Comparison of ENCODE assay signal across 30 mouse cellular contexts in genomic region chr11:43199358-43199757, GRCm38 (mm10). TPM values are rescaled to one million over a fixed set of nuclear protein-coding genes. Genes with fewer than 3 reads are reported as not detected.
"Had no signal": no experiment of that assay in that cellular context is flagged by ENCODE, and none has a peak within 500 bp of the region (broad histone marks: within the 10 kb centered on the region; RNA-seq: fewer than 3 reads in every experiment).

No protein-coding gene starts in this region.

- H3K27ac ChIP-seq: heart, embryonic 10.5 days; hindbrain, embryonic 10.5 days; hindbrain, embryonic 12.5 days; hindbrain, embryonic 14.5 days; kidney, embryonic 15.5 days; kidney, postnatal 0 days; left cerebral cortex, adult 2 months; limb, embryonic 13.5 days; limb, embryonic 15.5 days; liver, embryonic 12.5 days; liver, embryonic 14.5 days had no signal

- H3K36me3 ChIP-seq: heart, embryonic 10.5 days; heart, embryonic 12.5 days; hindbrain, embryonic 10.5 days; hindbrain, embryonic 12.5 days; kidney, embryonic 15.5 days; limb, embryonic 13.5 days; limb, embryonic 15.5 days; liver, embryonic 12.5 days had no signal

- H3K4me3 ChIP-seq: heart, embryonic 10.5 days; heart, embryonic 12.5 days; hindbrain, embryonic 10.5 days; hindbrain, embryonic 12.5 days; kidney, embryonic 15.5 days; left cerebral cortex, adult 2 months; limb, embryonic 13.5 days; limb, embryonic 15.5 days; liver, embryonic 12.5 days had no signal

- H3K4me1 ChIP-seq: heart, embryonic 10.5 days; heart, embryonic 12.5 days; hindbrain, embryonic 10.5 days; hindbrain, embryonic 12.5 days; kidney, embryonic 15.5 days; limb, embryonic 15.5 days; liver, embryonic 12.5 days had no signal

- H3K4me2 ChIP-seq: heart, embryonic 12.5 days; hindbrain, embryonic 12.5 days; hindbrain, embryonic 14.5 days; kidney, embryonic 15.5 days; limb, embryonic 13.5 days; limb, embryonic 15.5 days; liver, embryonic 12.5 days had no signal

- H3K9me3 ChIP-seq: heart, embryonic 10.5 days; heart, embryonic 12.5 days; hindbrain, embryonic 10.5 days; hindbrain, embryonic 12.5 days; kidney, embryonic 15.5 days; limb, embryonic 13.5 days; limb, embryonic 15.5 days; liver, embryonic 12.5 days had no signal

- DNase-seq: gastrocnemius, postnatal 14 days; gastrocnemius, postnatal 36 days; heart, adult 18-20 months; heart, postnatal 10 days; heart, postnatal 4 days; kidney, adult 11 months; kidney, adult 2 months; kidney, adult 9 months; kidney, postnatal 14 days; kidney, postnatal 36 days; left cerebral cortex, postnatal 4 days had no signal

- H3K27me3 ChIP-seq: heart, embryonic 12.5 days; hindbrain, embryonic 12.5 days; kidney, embryonic 15.5 days; limb, embryonic 13.5 days; limb, embryonic 15.5 days; liver, embryonic 12.5 days had no signal

- H3K9ac ChIP-seq: heart, embryonic 12.5 days; hindbrain, embryonic 12.5 days; hindbrain, embryonic 14.5 days; kidney, embryonic 15.5 days; limb, embryonic 13.5 days; limb, embryonic 15.5 days; liver, embryonic 12.5 days; liver, embryonic 14.5 days had no signal

- ATAC-seq: hindbrain, embryonic 16.5 days; inflammation-experienced regulatory T-cells, adult 6 months; liver, embryonic 12.5 days had no signal

RNA-seq across cellular contexts. Expression of gene Atp10b, which starts 49.7 kb away (rescaled TPM):
- total RNA-seq: gastrocnemius, adult 18-20 months; gastrocnemius, adult 8-10 months; gastrocnemius, postnatal 36 days; heart, postnatal 10 days; heart, postnatal 25 days; heart, postnatal 4 days; liver, adult 2 months had no signal
- polyA plus RNA-seq: heart, embryonic 14.5 days; liver, adult 2 months; liver, embryonic 12.5 days; liver, embryonic 14.5 days had no signal
